Mouse (Mus musculus): ENCODE measurements at regions not wholly inside any gene's neighbourhood (a gene's known extent, or its start where the extent isn't known, plus 50 kb on each side); places are given as distances from the start of the nearest gene placed in this dataset.

DNA sequence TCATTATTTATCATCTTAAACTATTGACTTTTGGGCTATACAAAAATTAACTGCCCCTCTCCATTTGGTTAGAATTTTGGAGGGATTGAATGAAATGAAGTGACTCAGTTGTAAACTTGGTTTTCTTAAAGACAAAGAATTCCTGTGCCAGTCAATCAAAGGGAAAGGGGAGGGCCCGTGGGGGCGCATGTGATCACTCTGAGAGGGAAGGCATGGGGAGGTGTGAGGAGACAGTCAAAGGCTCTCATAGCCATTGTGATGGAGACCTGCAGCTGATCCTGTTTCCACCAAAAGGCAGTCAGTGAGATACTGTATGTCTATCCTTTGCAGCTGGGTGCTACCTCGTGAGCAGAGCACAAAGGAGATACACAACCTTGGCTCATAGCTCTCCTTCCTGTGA, 156.6 kb upstream of the Slc24a2 start:
- DNase-seq (ENCODE audit: low spot score): no peak

DNA sequence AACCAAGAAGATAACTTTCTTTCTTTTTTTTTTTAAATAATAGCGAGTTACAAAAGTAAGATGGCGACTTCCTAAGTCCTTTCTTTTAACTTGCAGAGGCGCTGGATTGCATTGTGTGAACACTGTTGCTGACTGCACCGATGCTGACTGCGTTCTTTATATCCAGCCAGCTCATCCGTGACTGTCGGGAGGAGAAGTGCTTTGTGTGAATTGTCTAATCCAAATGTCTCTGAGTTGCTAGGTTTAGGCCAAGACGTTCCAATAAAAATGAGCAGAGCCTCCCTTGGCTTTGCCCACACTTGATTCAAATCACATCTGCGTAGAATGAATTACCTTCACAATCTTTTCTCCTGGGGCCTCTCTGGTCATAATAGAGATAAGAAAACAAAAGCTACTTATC, 156.0 kb upstream of the Slc24a2 start:
- no peak for DNase-seq (ENCODE audit: low spot score)

- DNase-seq (ENCODE audit: low spot score): no peak
Observed at GRCm38 (mm10) chr4:87385221-87385739, 155.0 kb upstream of the Slc24a2 start.

- no peak for DNase-seq (ENCODE audit: low spot score)
Observed at GRCm38 (mm10) chr4:87384469-87385044, 154.3 kb upstream of the Slc24a2 start.

DNA sequence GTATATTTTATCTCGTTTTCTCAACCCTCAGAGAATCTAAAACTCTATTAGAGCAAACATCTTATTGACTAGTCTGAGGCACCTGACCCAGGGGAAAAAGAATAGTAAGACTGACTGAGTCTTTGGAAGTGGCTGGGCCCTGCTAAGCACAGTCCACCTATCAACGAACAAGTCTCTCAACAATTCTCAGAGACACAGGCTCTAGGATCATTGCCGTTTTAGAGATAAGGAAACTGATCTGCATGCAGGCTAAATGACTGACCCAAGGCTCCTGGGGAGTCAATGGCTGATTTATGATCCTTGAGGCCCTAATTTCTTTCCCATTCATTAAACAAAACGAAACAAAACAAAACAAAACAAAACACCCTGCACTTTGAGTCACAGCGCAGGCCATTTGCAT, 150.4 kb upstream of the Slc24a2 start:
- no peak for DNase-seq (ENCODE audit: low spot score)

GRCm38 (mm10) chr4:87379516-87380173, 149.4 kb upstream of the Slc24a2 start:
- no peak for DNase-seq (ENCODE audit: low spot score)

GRCm38 (mm10) chr4:87371960-87372359, 141.7 kb upstream of the Slc24a2 start:
- no peak for DNase-seq (ENCODE audit: low spot score)

- DNase-seq (ENCODE audit: low spot score): no peak
Observed at GRCm38 (mm10) chr4:87369626-87370234, 139.5 kb upstream of the Slc24a2 start.

GRCm38 (mm10) chr4:87368413-87369160, 138.3 kb upstream of the Slc24a2 start:
- peak; percentile 13 for DNase-seq (ENCODE audit: low spot score)

- peak; percentile 77 for DNase-seq (ENCODE audit: low spot score)
Observed at GRCm38 (mm10) chr4:87367732-87368412, 137.6 kb upstream of the Slc24a2 start.

DNA sequence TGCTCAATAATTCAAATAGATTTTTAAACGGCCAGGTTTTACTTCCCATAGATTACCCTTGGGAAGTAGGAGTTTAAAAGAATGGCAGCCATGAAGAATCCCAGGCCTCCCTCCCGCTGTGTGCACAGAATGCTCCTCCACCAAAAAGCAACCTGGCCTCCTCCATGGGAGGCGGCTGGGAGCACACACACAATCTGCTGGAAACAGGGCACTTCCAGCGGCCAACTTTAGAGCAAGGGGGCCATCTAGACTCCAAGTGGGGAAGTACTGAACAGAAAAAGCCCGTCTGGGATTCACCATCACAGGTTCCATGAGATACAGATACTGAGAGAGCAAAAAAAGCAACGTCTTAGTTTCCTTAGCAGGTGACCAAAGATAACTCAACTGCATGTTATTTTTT, 131.9 kb upstream of the Slc24a2 start:
- no peak for DNase-seq (ENCODE audit: low spot score)

DNA sequence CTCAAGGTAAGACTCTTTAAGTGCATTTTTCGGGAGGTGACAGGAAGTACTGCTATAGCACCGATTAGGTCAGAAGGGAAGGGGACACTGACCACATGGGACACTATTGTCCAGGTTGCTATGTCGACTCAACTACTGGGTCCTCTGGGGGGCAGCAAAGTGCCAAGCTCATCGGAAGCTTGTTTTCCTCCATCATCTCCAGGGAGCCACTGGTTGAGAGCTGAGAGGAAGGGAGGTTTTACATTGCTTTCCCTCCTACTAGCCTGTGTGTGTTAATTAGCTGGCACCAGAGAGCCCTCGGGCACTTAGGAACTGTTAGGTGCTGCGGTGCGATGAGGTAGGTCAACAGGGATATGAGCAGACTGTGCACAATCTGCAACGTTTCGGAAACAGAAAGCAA, 129.2 kb upstream of the Slc24a2 start:
- DNase-seq (ENCODE audit: low spot score): no peak

- no peak for DNase-seq (ENCODE audit: low spot score)
Observed at GRCm38 (mm10) chr4:87359004-87359403, 128.7 kb upstream of the Slc24a2 start.

DNA sequence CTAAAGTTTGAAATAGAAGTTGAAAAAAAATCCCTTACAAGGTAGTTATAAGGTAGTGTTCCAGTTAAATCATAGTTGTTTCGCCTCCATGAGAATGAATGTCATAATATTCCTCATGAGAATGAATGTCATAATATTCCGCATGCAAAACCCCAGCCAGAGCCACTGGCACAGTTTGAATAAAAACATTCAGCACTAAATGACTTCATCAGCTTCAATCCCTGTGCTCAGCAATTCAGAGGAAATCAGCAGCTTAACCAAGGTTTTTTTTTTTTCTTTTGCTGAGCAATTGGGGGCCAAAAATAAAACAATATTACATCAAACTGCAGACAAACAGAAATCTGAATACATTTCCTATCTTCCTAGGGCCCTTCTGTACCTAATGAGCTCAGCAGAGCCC, 102.7 kb upstream of the Slc24a2 start:
- DNase-seq (ENCODE audit: low spot score): no peak

GRCm38 (mm10) chr4:87329136-87329535, 98.9 kb upstream of the Slc24a2 start:
- no peak for DNase-seq (ENCODE audit: low spot score)

GRCm38 (mm10) chr4:87321726-87322349, 91.6 kb upstream of the Slc24a2 start:
- DNase-seq (ENCODE audit: low spot score): no peak

GRCm38 (mm10) chr4:87298129-87298528, 67.9 kb upstream of the Slc24a2 start:
- no peak for DNase-seq (ENCODE audit: low spot score)

DNA sequence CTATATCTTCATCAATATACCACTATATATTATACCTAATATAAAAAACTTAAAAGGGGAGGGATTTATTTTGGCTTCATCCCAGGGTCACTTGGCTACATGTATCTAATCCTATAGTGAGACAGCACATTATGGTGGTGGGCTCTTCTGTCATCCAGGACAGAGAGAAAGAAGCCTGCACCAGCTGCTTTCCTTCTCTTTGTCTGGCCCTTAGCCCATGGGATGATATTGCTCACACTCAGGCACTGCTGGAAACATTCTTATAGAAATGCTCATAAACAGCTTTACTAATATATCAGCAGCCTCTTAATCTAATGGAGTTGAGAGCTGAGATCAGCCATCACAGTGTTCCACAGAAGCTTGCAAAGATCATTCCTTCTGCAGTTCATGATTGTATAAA, 64.3 kb upstream of the Slc24a2 start:
- DNase-seq (ENCODE audit: low spot score): no peak
